Mouse (Mus musculus): ENCODE data around the gene Trim8.

- TF ChIP-seq CTCF (IDR thresholded peaks at IDR 0.05) (no peak; the same call in 1 of the 2 replicates), EP300 (IDR thresholded peaks at IDR 0.05) (no peak; the same call in none of the 2 replicates)
Observed at GRCm38 (mm10) chr19:46499836-46500580, 1.5 kb upstream of the Trim8 start.

All from lung, postnatal 0 days (tissue).